Mouse (Mus musculus) lung, postnatal 0 days (tissue): Measurements from ENCODE around the gene Kars.

Experiments used
- CTCF ChIP-seq: IDR thresholded peaks from 2 replicates; pipeline ENCODE4 v1.5.1; 2016; ENCODE audit warnings: antibody characterized with exemption, mild to moderate bottlenecking
- EP300 ChIP-seq: IDR thresholded peaks from 2 replicates; pipeline ENCODE4 v1.6.1; 2016; ENCODE audit warnings: antibody characterized with exemption, mild to moderate bottlenecking, control low read depth

GRCm38 (mm10) chr8:112048293-112048692, 37.2 kb upstream of the Kars start:
- TF ChIP-seq CTCF (no peak), EP300 (no peak)
